Mouse (Mus musculus) limb, embryonic 12.5 days (tissue): ENCODE data around the gene Eid2. TPM values are rescaled to one million over a fixed set of nuclear protein-coding genes. Genes with fewer than 3 reads are reported as not detected.

Experiments used
- ATAC-seq: fragments of 200-750 bp; cut with Nextera tagmentation; 2 replicates; pipeline ENCODE4 v1.8.0; 2017; ENCODE audit warnings: low read depth, moderate TSS enrichment; ENCODE audit not compliant: insufficient number of reproducible peaks, insufficient read depth, low FRiP score, low TSS enrichment
- H3K27ac ChIP-seq: fragments of 300-500 bp; sonication (generic); 2 replicates; pipeline ENCODE4 v1.5.1; 2016; ENCODE audit warnings: mild to moderate bottlenecking, moderate library complexity
- H3K27me3 ChIP-seq: fragments of 300-500 bp; sonication (generic); 2 replicates; pipeline ENCODE4 v1.6.1; 2016; ENCODE audit warnings: mild to moderate bottlenecking, moderate library complexity
- H3K36me3 ChIP-seq: fragments of 300-500 bp; sonication (generic); 2 replicates; pipeline ENCODE4 v1.6.1; 2016; ENCODE audit warnings: mild to moderate bottlenecking, moderate library complexity
- H3K4me1 ChIP-seq: fragments of 300-500 bp; sonication (generic); replicated peaks from 2 replicates; pipeline ENCODE4 v1.6.1; 2016
- H3K4me2 ChIP-seq: fragments of 300-500 bp; sonication (generic); 2 replicates; pipeline ENCODE4 v1.6.1; 2016; ENCODE audit warnings: mild to moderate bottlenecking, moderate library complexity
- H3K4me3 ChIP-seq: fragments of 300-500 bp; sonication (generic); replicated peaks from 2 replicates; pipeline ENCODE4 v1.5.1; 2016; ENCODE audit warnings: mild to moderate bottlenecking
- H3K9ac ChIP-seq: fragments of 300-500 bp; sonication (generic); replicated peaks from 2 replicates; pipeline ENCODE4 v1.6.1; 2016; ENCODE audit warnings: mild to moderate bottlenecking, moderate library complexity
- H3K9me3 ChIP-seq: fragments of 300-500 bp; sonication (generic); 2 replicates; pipeline ENCODE4 v1.6.1; 2016; ENCODE audit warnings: mild to moderate bottlenecking, moderate library complexity
- WGBS: fragments of 180-500 bp; shearing (Covaris S2); methylation state at CpG from one replicate; pipeline ENCODE4 v1.1.7; 2016; 5-methylcytosine and 5-hydroxymethylcytosine counted together
- polyA plus RNA-seq: library from polyadenylated mRNA; unstranded; fragments of >200 nt; fragmentation: Nextera tagmentation; extraction: Ambion mirVana; gene quantifications from 2 replicates; pipeline ENCODE4 v1.2.1, GENCODE M21; 2016

The Eid2 gene
- polyA plus RNA-seq, 1 experiment from 2014 or later: 18.9 TPM

GRCm38 (mm10) chr7:28318036-28318435 is 50.4 kb downstream of the Eid2 start:
- H3K4me1 ChIP-seq: no peaks in the 10 kb centered on the region
- H3K27me3 ChIP-seq: no peaks in the 10 kb centered on the region
- H3K27ac ChIP-seq: no peak overlapping the region
- peaks cover 92% of the 10 kb centered on the region for H3K36me3 ChIP-seq
- H3K4me3 ChIP-seq: no peak overlapping the region
- H3K9ac ChIP-seq: no peak overlapping the region
- no peaks in the 10 kb centered on the region for H3K9me3 ChIP-seq
- ATAC-seq: no peak
- WGBS: 91% methylated on average over 3 of the region's 3 CpGs
- H3K4me2 ChIP-seq: no peak overlapping the region

GRCm38 (mm10) chr7:28318714-28319113 is 51.0 kb downstream of the Eid2 start:
- Histone ChIP-seq H3K36me3 (peaks cover 99% of the 10 kb centered on the region), H3K4me2 (no peak overlapping the region), H3K27ac (no peak overlapping the region), H3K4me1 (no peaks in the 10 kb centered on the region), H3K4me3 (no peak overlapping the region), H3K27me3 (no peaks in the 10 kb centered on the region), H3K9me3 (no peaks in the 10 kb centered on the region), H3K9ac (no peak overlapping the region)
- no peak for ATAC-seq
- WGBS: 96% methylated on average over 17 of the region's 17 CpGs

Other genes with a start within 250 kb of the Eid2 start
- gene Psmc4, start 217.8 kb upstream of the Eid2 start, polyA plus RNA-seq: 357 and 364 TPM in 2 replicates
- 0.25 and 0.63 TPM in 2 replicates for gene Fcgbp, start 196.6 kb upstream of the Eid2 start, polyA plus RNA-seq
- gene 9530053A07Rik, start 138.4 kb upstream of the Eid2 start, polyA plus RNA-seq: 0.04 and 0.05 TPM in 2 replicates
- gene Fbl, start 98.2 kb upstream of the Eid2 start, polyA plus RNA-seq: 159 and 169 TPM in 2 replicates
- gene Dyrk1b, start 88.4 kb upstream of the Eid2 start, polyA plus RNA-seq: 17.6 and 20.5 TPM in 2 replicates
- gene Eid2b, start 9.9 kb downstream of the Eid2 start, polyA plus RNA-seq: 17.6 and 18.5 TPM in 2 replicates
- not detected in 2 replicates for gene Selenov, start 23.3 kb downstream of the Eid2 start, polyA plus RNA-seq
- 3.5 and 3.7 TPM in 2 replicates for gene Dll3, start 34.4 kb downstream of the Eid2 start, polyA plus RNA-seq
- 166 and 169 TPM in 2 replicates for gene Timm50, start 44.2 kb downstream of the Eid2 start, polyA plus RNA-seq
- gene Supt5, start 70.9 kb downstream of the Eid2 start, polyA plus RNA-seq: 99.0 and 117 TPM in 2 replicates
- 915 and 927 TPM in 2 replicates for gene Rps16, start 82.8 kb downstream of the Eid2 start, polyA plus RNA-seq
- gene Plekhg2, start 104.7 kb downstream of the Eid2 start, polyA plus RNA-seq: 96.9 and 106 TPM in 2 replicates
- 7.1 and 7.7 TPM in 2 replicates for gene Zfp36, start 112.4 kb downstream of the Eid2 start, polyA plus RNA-seq
- 45.4 and 51.6 TPM in 2 replicates for gene Med29, start 124.8 kb downstream of the Eid2 start, polyA plus RNA-seq
- gene Paf1, start 125.1 kb downstream of the Eid2 start, polyA plus RNA-seq: 83.0 and 86.8 TPM in 2 replicates
- 6.2 and 9.0 TPM in 2 replicates for gene Gmfg, start 169.6 kb downstream of the Eid2 start, polyA plus RNA-seq
- gene Lrfn1, start 184.1 kb downstream of the Eid2 start, polyA plus RNA-seq: 7.5 and 7.9 TPM in 2 replicates
- gene Ifnl2, start 242.6 kb downstream of the Eid2 start, polyA plus RNA-seq: not detected in 2 replicates